Mouse (Mus musculus) spleen, postnatal 36 days (tissue): ENCODE data around the gene Dnal4.
A peak's percentile ranks its signal among the peaks of the same experiment; 100 is the strongest.
"Not testable (repeated sequence)": the region's sequence is repeated elsewhere in the genome, so short reads cannot be mapped to it uniquely, and the experiment has no call there.

ENCODE experiments used
- DNase-seq, 2 experiments: peaks; one replicate each; pipeline ENCODE4 v3.0.0; 2022; ENCODE audit warnings: low spot score in 2 of 2, mixed read lengths in 1 of 2

Gene Dnal4

DNA sequence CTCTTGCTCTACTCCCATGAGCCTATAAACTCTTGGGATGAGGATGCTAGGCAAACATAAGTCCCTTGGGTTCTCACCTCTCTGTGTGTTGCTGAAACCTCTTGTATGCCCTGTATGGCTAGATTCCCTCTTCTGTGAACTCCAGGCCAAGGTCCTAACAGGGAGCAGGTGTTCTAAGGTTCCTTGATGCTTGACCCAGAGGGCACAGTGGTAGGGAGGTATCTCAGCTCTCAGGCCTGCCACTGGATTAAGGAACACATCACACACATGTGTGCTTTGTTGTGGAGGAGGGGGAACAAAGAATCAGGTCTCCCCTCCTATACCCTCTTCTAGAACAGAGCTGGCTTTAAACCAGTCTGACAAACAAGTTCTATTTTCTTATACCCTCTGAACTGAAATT lies at the start of gene Dnal4:
Gene Dnal4 (minus strand): TSS at position 101 of the 400 bp plus-strand sequence.
- no peak for DNase-seq

DNA sequence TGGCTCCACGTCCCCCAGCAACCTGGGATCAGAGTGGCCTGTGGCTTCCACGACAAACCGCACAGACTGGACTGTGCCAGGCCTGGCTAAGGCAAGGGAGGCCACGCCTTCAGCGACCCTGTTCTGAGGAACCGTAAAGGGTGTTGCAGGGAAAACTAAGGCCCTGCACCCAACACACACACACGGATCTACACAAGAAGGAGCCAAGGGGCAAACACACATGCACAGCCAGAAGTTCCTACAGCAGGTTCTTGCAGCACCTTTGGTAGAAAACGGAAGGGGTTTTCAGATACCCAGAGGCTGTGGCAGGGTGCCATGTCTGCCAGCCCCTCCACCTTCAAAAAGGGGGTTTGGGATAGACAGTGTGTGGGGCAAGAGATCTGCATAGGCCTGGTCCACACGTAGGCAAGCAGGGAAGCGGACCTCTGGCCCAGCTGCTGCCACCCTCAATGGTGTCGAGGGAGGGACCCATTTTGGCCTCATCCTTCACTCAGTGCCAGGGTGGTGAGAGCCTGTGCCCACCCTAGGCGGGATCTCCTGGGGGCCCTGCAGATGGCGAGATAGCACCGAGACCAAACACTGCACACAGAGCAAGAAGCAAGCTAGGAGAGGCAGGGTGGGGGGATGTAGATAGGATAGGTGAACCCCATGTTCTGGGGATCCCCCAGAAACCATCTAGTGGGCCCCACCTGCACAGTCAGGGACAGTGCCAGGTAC lies 49.6 kb upstream of the Dnal4 start:
- no peak for DNase-seq

DNA sequence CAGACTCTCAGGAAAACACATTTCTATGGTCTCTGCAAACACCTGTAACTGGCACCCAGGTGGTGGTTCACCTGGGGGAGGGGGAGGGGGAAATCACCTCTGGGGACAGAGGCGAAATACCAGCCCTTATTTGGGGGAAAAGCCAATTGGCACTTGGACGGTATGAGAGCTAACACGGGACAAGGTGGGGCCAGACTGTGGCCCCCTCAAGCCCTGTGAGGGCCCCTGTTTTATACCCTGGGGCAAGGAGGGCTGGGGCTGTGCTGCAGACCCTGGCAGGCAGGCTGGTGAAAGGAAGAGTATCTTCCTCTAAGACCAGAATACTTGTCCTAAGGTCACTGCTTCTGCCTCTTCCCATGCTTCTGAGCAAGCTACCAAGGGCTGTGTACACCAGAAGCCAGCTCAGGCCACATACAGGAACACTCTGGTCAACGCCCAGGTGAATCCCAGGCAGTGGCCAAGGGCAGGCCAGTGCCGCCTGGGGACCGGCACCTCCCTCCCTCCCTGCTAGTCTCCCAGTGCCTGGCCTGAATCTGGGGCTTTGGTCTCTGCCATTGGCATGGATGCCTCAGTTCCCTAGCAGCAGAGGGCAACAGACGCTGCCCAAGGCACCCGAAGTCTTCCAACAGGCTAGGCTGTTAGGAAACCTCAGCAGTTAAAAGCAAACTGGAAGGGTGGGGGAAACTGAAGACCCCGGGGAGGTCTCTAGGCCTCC lies 48.7 kb upstream of the Dnal4 start:
- no peak for DNase-seq

DNA sequence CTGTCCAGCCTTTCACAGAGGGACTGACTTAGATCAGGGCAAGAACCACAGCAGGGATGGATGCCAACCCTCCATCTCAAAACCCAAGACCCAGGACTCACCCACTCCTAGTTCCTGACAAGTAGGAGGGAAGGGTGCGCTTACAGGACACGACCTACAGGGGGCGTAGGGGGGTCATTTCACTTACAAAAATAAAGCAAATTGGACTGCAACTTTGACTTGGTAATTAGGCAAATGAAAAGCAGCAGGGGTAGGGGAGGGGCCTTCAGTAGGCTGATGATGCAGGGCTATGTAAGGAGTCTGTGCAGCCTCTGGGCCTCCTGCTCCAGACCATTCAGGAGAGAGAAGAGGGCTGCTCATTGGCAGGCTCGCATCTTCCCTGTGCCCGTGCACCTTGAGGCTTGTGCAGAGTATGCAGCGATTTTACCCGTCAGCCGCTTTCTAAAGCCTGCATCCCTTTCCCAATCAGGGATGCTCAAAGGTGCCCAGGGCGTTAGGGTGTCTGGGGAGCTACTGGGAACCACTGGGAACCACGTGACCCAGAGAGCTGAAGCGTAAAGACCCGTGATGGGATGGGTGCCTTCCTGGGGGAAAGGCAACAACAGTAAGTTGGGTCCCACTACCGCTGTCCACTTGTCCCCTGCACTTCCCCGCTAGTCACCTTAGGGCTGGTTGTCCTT lies 47.6 kb upstream of the Dnal4 start:
- DNase-seq = no peak

DNA sequence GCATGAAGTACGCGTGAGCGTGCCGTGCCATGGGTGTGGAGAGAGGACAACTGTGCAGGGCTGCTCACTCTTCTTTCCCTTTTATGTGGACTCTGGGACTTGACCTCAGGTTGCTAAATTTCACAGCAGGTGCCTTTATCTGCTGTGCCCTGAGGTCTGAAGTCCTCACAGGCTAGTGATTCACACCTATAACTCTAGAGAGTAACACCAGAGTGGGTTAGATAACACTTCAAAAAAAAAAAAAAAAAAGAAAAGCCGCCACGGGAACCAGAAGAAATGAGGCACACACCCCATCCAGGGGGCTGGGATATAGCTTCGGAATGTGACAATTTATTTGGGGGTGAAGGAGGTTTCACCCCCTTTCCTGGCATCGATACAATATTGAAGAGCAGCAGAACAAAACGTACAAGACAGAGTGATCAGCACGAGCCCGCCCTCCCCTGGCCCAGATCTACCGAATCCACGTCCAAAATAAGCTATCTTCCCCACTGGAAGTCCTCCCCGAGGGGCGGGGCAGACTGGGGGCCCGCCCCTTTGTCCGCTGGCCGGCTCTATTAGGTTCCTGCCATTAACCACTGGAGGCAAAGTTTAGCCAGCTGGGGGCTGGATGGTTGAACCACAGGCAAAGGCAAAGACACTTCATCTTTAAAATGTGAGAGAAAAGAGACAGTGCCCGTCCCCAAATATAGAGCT lies 46.1 kb upstream of the Dnal4 start:
- DNase-seq = peak in 1 of 2 experiments; percentile 34

DNA sequence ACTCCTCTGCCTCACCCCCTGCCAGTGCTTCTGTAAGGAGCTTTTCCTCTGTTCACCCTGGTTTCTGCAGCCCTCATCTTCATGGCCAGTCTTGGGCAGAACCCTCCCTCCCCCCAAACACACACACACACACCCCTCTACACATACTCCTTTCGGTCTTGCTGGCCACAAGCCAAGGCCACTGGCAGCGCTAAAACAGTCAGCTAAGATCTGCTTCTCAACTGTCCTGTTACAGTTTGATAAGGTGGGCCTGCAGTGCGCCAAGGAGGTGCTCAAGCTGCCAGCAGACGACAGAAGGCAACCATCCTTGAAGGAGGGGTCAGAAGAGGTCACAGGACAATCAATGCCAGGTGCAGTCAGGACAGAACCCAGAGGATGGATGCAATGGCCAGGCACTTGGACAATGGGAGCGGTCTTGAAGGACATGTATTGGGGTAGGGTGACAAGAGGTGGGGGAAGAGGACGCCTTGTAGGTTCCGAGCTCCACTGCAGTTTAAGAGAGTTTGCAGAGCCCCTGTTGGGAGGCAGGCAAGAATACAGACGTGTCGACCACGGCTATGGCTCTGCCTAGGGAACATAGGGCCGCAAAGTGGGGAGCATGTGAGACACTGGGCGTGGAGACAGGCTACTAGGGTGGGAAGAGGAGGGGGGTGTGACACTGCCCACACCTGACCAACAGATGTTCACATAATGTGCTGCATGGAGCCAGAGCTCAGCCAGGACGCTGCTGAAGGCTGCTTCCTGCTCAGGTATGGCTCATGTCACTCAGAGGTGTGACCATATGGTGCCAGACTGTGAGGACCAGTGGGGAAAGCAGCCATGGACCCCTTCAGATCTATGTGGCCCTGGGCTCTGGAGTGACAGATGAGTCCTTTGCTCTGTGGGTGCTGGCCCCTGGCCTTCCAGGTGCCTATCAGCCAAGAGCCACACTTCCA lies 44.9 kb upstream of the Dnal4 start:
- DNase-seq = peak; percentile 26 to 57

DNA sequence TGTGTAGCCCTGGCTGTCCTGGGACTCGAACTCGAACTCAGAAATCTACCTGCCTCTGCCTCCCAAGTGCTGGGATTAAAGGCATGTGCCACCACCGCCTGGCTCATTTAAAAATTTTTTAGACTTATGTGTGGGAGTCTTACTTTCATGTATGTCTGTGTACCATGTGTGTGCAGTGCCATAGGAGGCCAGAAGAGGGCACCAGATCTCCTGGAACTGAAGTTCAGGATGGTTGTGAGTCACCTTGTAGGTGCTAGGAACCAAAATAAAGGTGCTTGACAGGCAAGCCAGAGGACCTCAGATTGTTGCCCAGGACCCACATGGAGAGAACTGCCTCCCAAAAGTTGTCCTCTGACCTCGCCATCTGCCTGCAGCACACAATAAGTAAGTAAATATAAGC lies 40.7 kb upstream of the Dnal4 start:
- no peak for DNase-seq

DNA sequence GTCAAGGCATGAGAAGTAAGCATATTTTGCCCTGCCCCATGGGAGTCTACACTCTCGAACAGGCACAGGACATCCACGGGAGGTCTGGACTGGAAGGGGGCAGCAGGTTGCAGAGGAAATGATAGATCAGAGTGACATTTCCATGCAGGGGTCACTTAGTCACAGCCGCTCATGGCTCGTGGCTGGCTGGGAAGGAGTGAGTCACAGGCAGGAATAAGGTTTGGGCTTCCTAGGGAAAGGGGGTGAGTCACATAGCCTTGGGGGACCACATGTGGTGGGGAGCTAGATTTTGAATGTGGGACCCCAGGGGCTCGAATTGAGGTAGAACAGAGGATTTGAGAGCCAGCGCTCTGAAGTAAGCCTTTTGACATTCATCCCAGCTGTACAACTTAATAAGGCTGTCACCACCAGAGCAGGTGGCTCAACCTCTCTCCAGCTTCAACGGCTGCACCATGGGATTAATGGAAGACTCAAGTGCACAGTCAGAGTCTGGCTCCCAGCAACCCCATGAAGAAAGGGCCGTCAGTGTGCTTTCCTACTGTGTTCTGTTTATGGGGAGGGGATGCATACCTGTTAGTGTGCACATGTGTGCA lies 36.1 kb upstream of the Dnal4 start:
- no peak for DNase-seq

DNA sequence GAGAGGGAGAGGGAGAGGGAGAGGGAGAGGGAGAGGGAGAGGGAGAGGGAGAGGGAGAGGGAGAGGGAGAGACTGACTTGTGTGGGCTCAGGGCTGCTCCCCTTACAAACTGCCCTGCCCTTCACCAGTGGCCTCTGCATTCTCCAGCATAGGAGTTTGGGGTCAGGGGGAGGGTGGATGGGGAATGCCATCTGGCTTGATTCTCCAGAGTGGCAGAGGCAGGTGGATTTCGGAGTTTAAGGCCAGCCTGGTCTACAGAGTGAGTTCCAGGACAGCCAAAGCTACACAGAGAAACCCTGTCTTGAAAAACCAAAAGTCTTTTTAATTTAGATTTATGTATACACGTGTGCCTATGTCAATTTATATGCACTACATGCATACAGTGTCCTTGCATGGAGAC lies 35.2 kb upstream of the Dnal4 start:
- DNase-seq = not testable (repeated sequence)

DNA sequence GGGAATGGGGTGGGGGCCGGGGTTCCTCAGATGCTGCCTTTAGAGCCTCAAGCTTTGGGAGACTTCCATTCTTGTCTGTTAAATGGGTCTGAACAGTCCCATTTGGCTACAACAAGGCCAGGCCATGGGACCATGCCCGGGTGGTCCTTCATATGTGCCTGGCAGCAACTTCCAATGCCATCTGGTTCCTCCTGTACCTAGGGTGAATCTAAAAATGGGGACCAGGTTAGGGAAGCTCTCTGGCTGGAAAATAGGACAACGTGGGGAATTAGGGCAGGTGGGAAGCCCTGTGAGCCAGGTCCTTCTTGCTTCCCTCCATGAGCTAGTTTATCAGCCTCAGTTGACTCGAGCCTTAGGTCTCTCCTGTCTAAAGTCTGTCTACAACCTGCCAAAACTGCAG lies 33.3 kb upstream of the Dnal4 start:
- DNase-seq = no peak

DNA sequence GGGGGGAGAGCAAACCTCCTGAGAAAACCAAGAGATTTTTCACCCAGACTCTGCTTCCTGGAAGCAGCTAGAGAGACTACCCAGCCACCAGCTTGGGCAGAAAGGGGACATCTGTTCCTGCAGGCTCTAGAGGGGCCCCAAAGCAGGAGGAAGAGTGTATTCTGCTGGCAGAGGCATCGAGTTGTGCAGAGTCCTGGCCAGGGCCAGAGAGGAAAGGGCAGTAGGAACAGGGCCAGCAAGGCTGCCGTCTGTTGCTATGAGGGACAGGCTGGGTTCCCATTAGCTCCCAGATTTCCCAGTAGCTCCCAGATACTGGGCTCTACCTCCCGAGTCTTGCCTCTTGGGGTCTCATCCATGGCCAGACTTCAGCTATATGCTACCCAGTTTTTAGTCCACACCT lies 32.4 kb upstream of the Dnal4 start:
- no peak for DNase-seq

DNA sequence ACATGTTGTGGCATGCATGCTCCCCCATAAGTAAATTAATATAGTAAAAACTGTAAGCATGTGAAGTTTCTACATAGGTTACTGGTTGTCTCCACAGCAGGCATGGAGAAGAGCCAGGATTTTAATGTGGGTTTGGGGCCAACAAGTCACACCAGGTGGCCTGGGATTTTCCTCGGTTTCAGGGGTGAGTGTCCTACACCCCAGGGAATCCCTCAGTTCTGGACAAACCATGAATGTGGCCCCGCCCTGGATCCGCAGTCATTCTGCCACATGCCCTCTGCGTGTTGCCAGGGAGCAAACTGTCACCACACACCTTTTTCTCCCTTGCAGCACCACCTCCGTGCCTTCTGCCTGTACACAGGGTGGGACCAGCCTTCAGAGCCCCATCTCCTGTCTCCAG lies 31.0 kb upstream of the Dnal4 start:
- no peak for DNase-seq

DNA sequence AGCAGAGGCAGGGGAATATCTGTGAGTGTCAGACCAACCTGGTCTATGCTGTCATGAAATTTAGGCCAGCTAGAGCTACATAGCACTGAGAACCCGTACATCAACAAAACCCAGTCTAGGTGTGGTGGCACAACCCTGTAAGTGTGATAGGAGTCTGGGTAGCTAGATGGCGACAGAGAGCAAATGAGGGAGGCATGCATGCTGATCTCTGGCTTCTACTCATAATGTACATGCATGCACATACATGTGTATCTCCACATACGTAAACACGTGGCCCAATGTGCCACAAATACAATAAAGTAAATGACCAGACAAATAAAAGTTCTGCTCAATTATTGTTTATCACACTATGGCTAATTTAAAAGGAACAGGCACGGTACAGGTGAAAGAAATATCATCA lies 30.5 kb upstream of the Dnal4 start:
- peak; percentile 12 to 17 for DNase-seq

DNA sequence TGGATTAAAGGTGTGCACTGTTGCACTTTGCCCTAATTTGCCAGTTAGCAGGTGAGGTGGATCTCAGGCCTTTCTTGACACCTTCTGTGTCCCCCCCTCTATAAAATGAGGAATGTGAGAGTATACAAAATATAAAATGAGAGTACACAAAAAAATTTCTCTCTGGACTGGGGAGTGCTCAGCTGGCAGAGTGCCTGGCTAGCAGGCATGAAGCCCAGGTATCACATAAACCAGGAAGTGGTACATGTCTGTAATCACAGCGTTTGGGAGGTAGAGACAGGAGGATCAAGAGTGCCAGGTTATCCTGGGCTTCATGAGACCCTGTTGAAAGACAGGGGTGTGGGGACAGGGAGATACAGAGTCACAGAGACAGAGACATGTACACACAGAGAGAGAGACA lies 29.4 kb upstream of the Dnal4 start:
- DNase-seq = no peak

DNA sequence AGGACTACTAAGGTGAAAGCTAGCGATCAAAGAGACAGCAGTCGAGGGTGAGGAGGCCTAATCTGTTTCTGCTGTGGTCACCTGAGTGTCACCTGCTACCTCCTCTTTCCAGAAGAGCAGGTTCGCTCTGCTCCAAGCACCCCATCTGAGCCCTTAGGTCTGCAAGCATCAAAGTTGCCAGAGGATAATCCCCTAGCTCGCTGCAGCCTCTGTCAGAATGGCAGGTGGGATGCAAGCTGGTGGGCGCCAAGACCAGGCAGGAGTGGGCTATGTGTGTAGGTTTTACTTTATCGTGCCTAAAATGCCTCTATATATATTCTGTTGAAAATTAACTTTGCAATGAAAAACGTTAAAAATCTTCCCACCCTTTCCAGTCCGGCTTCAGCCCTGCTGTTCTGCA lies 27.6 kb upstream of the Dnal4 start:
- no peak for DNase-seq

DNA sequence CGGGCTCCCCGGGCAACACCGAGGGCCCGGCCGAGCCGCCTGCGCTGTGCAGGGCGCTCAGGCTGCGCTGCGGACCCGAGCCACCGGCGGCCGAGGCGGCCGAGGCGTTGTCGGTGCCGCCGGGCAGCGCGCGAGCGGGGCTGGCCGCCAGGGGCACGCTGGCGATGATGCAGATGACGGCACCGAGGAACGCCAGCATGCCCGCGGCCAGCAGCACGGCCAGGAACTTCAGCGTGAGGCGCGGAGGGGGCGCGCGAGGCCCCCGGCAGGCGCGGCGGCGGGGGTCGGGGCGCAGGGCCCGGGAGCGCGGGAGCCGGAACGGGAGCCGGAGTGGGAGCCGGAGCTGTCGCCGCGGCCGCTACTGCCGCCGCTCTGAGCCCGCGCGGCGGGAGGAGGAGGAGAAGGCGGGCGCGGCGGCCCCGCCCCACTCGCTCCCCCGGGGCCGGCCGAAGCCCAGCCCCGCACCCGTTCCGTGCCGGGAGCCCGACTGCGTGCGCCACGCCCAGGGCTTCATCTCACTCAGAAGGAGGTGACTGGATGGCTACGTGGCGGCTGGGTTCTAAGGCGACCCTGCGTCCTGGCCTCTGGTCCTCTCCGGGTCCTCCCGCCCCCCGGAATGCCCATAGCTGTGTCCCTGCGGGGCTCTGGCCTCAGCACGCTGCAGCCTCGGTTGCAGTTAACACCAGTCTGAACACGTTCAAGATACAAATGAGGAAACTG lies 26.9 kb upstream of the Dnal4 start, which contains the start of gene Nptxr:
Gene Nptxr (minus strand): TSS at position 415 of the 720 bp plus-strand sequence.
- no peak for DNase-seq

DNA sequence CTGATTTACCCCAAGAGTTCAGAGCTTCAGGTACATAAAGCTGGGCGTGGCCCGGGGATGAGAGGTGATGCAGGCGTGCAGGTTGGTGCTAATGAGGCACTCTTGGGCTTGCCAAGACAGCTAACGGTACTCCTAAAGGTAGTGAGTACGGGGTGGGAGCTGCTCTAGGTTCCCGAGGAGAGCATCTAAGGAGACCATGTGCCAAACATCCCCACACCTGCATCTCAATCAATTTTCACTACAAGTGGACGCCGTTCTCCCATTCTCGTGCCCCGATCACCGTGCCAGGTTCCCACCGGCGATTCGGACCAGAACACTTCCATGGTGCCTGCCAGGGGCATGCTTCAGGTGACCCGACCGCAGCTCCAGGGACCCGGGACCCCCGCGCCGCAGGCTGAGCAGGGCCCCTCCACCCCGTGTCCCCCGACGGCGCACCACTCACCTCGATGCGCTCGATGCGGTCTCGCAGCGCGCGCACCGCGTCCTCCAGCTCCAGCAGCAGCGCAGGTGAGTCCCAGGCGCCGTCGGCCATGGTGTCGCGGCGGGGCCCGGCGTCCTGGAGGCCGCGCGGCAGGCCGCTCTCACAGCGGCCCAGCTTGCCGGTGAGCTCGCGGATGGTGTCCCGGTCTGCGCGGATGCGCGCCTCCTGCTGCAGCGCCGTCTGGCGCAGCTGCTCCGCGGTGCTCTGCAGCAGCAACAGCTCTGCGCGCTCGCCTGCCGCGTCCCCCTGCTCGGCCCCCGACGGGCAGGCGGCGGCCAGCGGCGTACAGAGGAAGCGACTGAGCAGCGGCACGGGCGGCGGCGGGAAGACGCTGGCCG lies 26.1 kb upstream of the Dnal4 start:
- no peak for DNase-seq

DNA sequence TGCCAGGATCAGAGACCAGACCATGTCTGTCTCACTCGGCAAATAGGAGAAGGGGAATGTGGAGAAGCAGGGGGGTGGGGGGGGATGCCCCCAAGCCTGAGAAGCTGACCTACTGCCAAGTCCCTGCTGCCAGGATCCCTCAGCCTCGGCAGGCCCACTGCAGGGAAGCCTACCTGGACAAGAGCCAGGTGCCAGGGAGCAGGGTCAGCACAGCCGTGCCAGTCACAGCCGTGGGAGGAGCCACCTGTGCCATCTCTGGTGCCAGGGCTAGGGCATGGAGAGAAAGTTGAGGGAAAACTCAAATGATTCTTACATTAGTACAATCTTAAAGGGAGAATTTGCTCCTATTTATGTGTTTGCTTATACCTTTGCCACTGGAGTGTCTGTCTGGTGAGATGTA lies 24.7 kb upstream of the Dnal4 start:
- DNase-seq = no peak

DNA sequence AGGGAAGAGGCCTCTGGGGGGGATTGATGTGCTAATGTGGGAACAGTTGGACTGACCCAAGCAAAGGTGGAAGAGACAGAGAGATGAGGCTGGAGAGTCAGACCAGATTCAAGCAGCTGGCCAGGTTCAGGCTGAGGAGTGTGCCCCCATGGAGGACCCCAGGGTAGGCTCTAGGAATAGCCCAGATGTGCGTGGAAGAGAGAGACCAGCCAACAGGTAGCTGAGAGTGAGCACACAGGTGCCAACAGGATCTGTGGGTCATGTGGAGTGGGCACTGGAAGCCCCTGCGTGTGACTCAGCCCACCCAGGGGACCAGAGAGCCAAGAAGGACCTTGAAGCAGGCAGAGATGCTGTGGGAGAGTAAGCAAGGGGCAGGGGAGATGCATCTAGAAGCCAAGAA lies 24.0 kb upstream of the Dnal4 start:
- DNase-seq = no peak
